Mouse (Mus musculus) midbrain, embryonic 10.5 days (tissue): ENCODE data around the gene Ubtf. TPM values are rescaled to one million over a fixed set of nuclear protein-coding genes. Genes with fewer than 3 reads are reported as not detected.

Source experiments
- DNase-seq: peaks from one replicate; pipeline ENCODE4 v3.0.0-alpha.2; 2017; ENCODE audit warnings: low spot score
- H3K27ac ChIP-seq: fragments of 300-500 bp; sonication (generic); replicated peaks from 2 replicates; pipeline ENCODE4 v1.5.1; 2016; ENCODE audit warnings: mild to moderate bottlenecking
- H3K27me3 ChIP-seq: fragments of 300-500 bp; sonication (generic); 2 replicates; pipeline ENCODE4 v1.6.1; 2016; ENCODE audit warnings: low read depth, mild to moderate bottlenecking; ENCODE audit not compliant: poor library complexity, severe bottlenecking
- H3K36me3 ChIP-seq: fragments of 300-500 bp; sonication (generic); 2 replicates; pipeline ENCODE4 v1.6.1; 2016; ENCODE audit warnings: mild to moderate bottlenecking, moderate library complexity
- H3K4me1 ChIP-seq: fragments of 300-500 bp; sonication (generic); 2 replicates; pipeline ENCODE4 v1.6.1; 2016
- H3K4me3 ChIP-seq: fragments of 300-500 bp; sonication (generic); 2 replicates; pipeline ENCODE4 v1.5.1; 2016; ENCODE audit warnings: mild to moderate bottlenecking, moderate library complexity
- H3K9me3 ChIP-seq: fragments of 300-500 bp; sonication (generic); replicated peaks from 2 replicates; pipeline ENCODE4 v1.6.1; 2016; ENCODE audit warnings: mild to moderate bottlenecking
- WGBS: fragments of 180-500 bp; shearing (Covaris S2); methylation state at CpG from one replicate; pipeline ENCODE4 v1.1.7; 2016; 5-methylcytosine and 5-hydroxymethylcytosine counted together
- polyA plus RNA-seq: library from polyadenylated mRNA; unstranded; fragments of >200 nt; fragmentation: Nextera tagmentation; extraction: Ambion mirVana; gene quantifications from 2 replicates; pipeline ENCODE4 v1.2.1, GENCODE M21; 2016

Gene Ubtf
- polyA plus RNA-seq, 1 experiment from 2014 or later: 89.6 TPM

GRCm38 (mm10) chr11:102323516-102323915 lies 4.0 kb upstream of the Ubtf start:
- Histone ChIP-seq H3K27ac (no peak overlapping the region), H3K9me3 (no peaks in the 10 kb centered on the region), H3K4me1 (peaks cover 17% of the 10 kb centered on the region), H3K27me3 (0 out of 2 replicates have a peak, but pooled peaks cover 5% of the 10 kb centered on the region), H3K4me3 (no peak overlapping the region), H3K36me3 (no peaks in the 10 kb centered on the region)
- 84% methylated on average over 1 of the region's 1 CpGs for WGBS
- no peak for DNase-seq

- 78% methylated on average over 6 of the region's 6 CpGs for WGBS
- no peaks in the 10 kb centered on the region for H3K36me3 ChIP-seq
- DNase-seq: no peak
- H3K4me1 ChIP-seq: peaks cover 17% of the 10 kb centered on the region
- no peak overlapping the region for H3K27ac ChIP-seq
- H3K27me3 ChIP-seq: 0 out of 2 replicates have a peak, but pooled peaks cover 5% of the 10 kb centered on the region
- no peaks in the 10 kb centered on the region for H3K9me3 ChIP-seq
- H3K4me3 ChIP-seq: no peak overlapping the region
Observed at GRCm38 (mm10) chr11:102321931-102322330, 2.4 kb upstream of the Ubtf start.

GRCm38 (mm10) chr11:102320686-102321005 lies 1.1 kb upstream of the Ubtf start:
- no peaks in the 10 kb centered on the region for H3K9me3 ChIP-seq
- WGBS: 29% methylated on average over 10 of the region's 10 CpGs
- H3K4me1 ChIP-seq: peaks cover 29% of the 10 kb centered on the region
- H3K4me3 ChIP-seq: peak overlapping the region; percentile 100
- peaks cover under 1% of the 10 kb centered on the region; the same call in 1 of the 2 replicates for H3K36me3 ChIP-seq
- H3K27ac ChIP-seq: peak overlapping the region; percentile 100
- 0 out of 2 replicates have a peak, but pooled peaks cover 5% of the 10 kb centered on the region for H3K27me3 ChIP-seq
- DNase-seq: no peak

- Histone ChIP-seq H3K27me3 (0 out of 2 replicates have a peak, but pooled peaks cover 5% of the 10 kb centered on the region), H3K4me3 (peak overlapping the region; percentile 100), H3K27ac (peak overlapping the region; percentile 100), H3K4me1 (peaks cover 35% of the 10 kb centered on the region), H3K36me3 (peaks cover 5% of the 10 kb centered on the region), H3K9me3 (no peaks in the 10 kb centered on the region)
- DNase-seq: peak; percentile 82
- WGBS: under 1% methylated on average over 38 of the region's 38 CpGs
Observed at GRCm38 (mm10) chr11:102319941-102320685, 571 bp upstream of the Ubtf start.

- Histone ChIP-seq H3K36me3 (peaks cover 19% of the 10 kb centered on the region), H3K9me3 (no peaks in the 10 kb centered on the region), H3K4me1 (peaks cover 38% of the 10 kb centered on the region), H3K27ac (peak overlapping the region; percentile 100), H3K27me3 (0 out of 2 replicates have a peak, but pooled peaks cover 5% of the 10 kb centered on the region), H3K4me3 (peak overlapping the region; percentile 100)
- peak; percentile 78 for DNase-seq
- under 1% methylated on average over 74 of the region's 84 CpGs for WGBS
Observed at GRCm38 (mm10) chr11:102318576-102319409, 749 bp downstream of the Ubtf start.

GRCm38 (mm10) chr11:102317901-102318575 lies 1.5 kb downstream of the Ubtf start:
- peak; percentile 84 for DNase-seq
- H3K9me3 ChIP-seq: no peaks in the 10 kb centered on the region
- peaks cover 26% of the 10 kb centered on the region for H3K36me3 ChIP-seq
- peak overlapping the region; percentile 100 for H3K4me3 ChIP-seq
- WGBS: under 1% methylated on average over 66 of the region's 77 CpGs
- H3K27ac ChIP-seq: peak overlapping the region; percentile 100
- H3K27me3 ChIP-seq: 0 out of 2 replicates have a peak, but pooled peaks cover 5% of the 10 kb centered on the region
- peaks cover 38% of the 10 kb centered on the region for H3K4me1 ChIP-seq

- no peaks in the 10 kb centered on the region for H3K9me3 ChIP-seq
- H3K4me3 ChIP-seq: peak overlapping the region; percentile 100
- DNase-seq: peak; percentile 74
- WGBS: under 1% methylated on average over 74 of the region's 87 CpGs
- peaks cover 33% of the 10 kb centered on the region for H3K36me3 ChIP-seq
- H3K27me3 ChIP-seq: 0 out of 2 replicates have a peak, but pooled peaks cover 5% of the 10 kb centered on the region
- peaks cover 38% of the 10 kb centered on the region for H3K4me1 ChIP-seq
- H3K27ac ChIP-seq: peak overlapping the region; percentile 100
Observed at GRCm38 (mm10) chr11:102317298-102317900, 2.1 kb downstream of the Ubtf start.

- peak overlapping the region; percentile 100 for H3K4me3 ChIP-seq
- peak overlapping the region; percentile 100 for H3K27ac ChIP-seq
- peaks cover 39% of the 10 kb centered on the region for H3K36me3 ChIP-seq
- DNase-seq: peak; percentile 85
- no peaks in the 10 kb centered on the region for H3K9me3 ChIP-seq
- WGBS: under 1% methylated on average over 68 of the region's 80 CpGs
- H3K27me3 ChIP-seq: 0 out of 2 replicates have a peak, but pooled peaks cover 5% of the 10 kb centered on the region
- peaks cover 39% of the 10 kb centered on the region for H3K4me1 ChIP-seq
Observed at GRCm38 (mm10) chr11:102316572-102317297, 2.8 kb downstream of the Ubtf start.

- no peaks in the 10 kb centered on the region for H3K9me3 ChIP-seq
- 15% methylated on average over 14 of the region's 14 CpGs for WGBS
- peak overlapping the region; percentile 100 for H3K4me3 ChIP-seq
- H3K27ac ChIP-seq: peak overlapping the region; percentile 100
- no peaks in the 10 kb centered on the region for H3K27me3 ChIP-seq
- peaks cover 47% of the 10 kb centered on the region for H3K36me3 ChIP-seq
- DNase-seq: no peak
- peaks cover 47% of the 10 kb centered on the region for H3K4me1 ChIP-seq
Observed at GRCm38 (mm10) chr11:102315690-102316571, 3.6 kb downstream of the Ubtf start.

GRCm38 (mm10) chr11:102314321-102314720 lies 5.2 kb downstream of the Ubtf start:
- DNase-seq: no peak
- Histone ChIP-seq H3K4me3 (no peak overlapping the region; the same call in 1 of the 2 replicates), H3K36me3 (peaks cover 63% of the 10 kb centered on the region), H3K27me3 (no peaks in the 10 kb centered on the region), H3K27ac (no peak overlapping the region), H3K4me1 (peaks cover 48% of the 10 kb centered on the region), H3K9me3 (no peaks in the 10 kb centered on the region)
- WGBS: 91% methylated on average over 12 of the region's 12 CpGs

- Histone ChIP-seq H3K27me3 (no peaks in the 10 kb centered on the region), H3K4me3 (no peak overlapping the region), H3K4me1 (peaks cover 55% of the 10 kb centered on the region), H3K36me3 (peaks cover 76% of the 10 kb centered on the region), H3K27ac (no peak overlapping the region), H3K9me3 (no peaks in the 10 kb centered on the region)
- DNase-seq: no peak
- 88% methylated on average over 6 of the region's 6 CpGs for WGBS
Observed at GRCm38 (mm10) chr11:102312586-102312985, 7.0 kb downstream of the Ubtf start.
